Mouse (Mus musculus) T-helper 17 cell (primary cell): ENCODE measurements around the gene Ccdc3.
"Not testable (repeated sequence)": the region's sequence is repeated elsewhere in the genome, so short reads cannot be mapped to it uniquely, and the experiment has no call there.

Source experiments
- in situ Hi-C, 2 experiments: fragments of 300-600 bp; cut with MboI, MseI; formaldehyde crosslinking; loops; 1 replicate in 1 of 2; 2 replicates in 1 of 2; pipeline ENCODE4 v1.15.1; 2025; ENCODE audit warnings: high pct_unique_total_duplicates in 2 of 2

The Ccdc3 gene

GRCm38 (mm10) chr2:5137500-5138286, at the start of gene Ccdc3:
TSS of gene Ccdc3 (plus strand) at chr2:5137776.
- in situ Hi-C loops, result no loop called here

GRCm38 (mm10) chr2:5090385-5090784, 47.2 kb upstream of the Ccdc3 start:
- in situ Hi-C loops, result not testable (repeated sequence)

GRCm38 (mm10) chr2:5094876-5095275, 42.7 kb upstream of the Ccdc3 start:
- in situ Hi-C loops, result no loop called here

GRCm38 (mm10) chr2:5095316-5095715, 42.3 kb upstream of the Ccdc3 start:
- in situ Hi-C loops, result no loop called here

GRCm38 (mm10) chr2:5097786-5098445, 39.7 kb upstream of the Ccdc3 start:
- in situ Hi-C loops, result no loop called here

- in situ Hi-C loops, result no loop called here
Measured at GRCm38 (mm10) chr2:5099176-5099575, 38.4 kb upstream of the Ccdc3 start.

- in situ Hi-C loops, result no loop called here
Measured at GRCm38 (mm10) chr2:5101743-5102245, 35.8 kb upstream of the Ccdc3 start.

GRCm38 (mm10) chr2:5102891-5103290, 34.7 kb upstream of the Ccdc3 start:
- in situ Hi-C loops, result no loop called here

GRCm38 (mm10) chr2:5112785-5113291, 24.7 kb upstream of the Ccdc3 start:
- in situ Hi-C loops, result no loop called here

GRCm38 (mm10) chr2:5114386-5114785, 23.2 kb upstream of the Ccdc3 start:
- in situ Hi-C loops, result no loop called here

GRCm38 (mm10) chr2:5116856-5117532, 20.6 kb upstream of the Ccdc3 start:
- in situ Hi-C loops, result no loop called here

GRCm38 (mm10) chr2:5125506-5125905, 12.1 kb upstream of the Ccdc3 start:
- in situ Hi-C loops, result loop anchor here in 1 of 2 experiments (10.0 kb wide), 1 partner anchor 891 kb away; no protein-coding TSS in a partner anchor

- in situ Hi-C loops, result loop anchor here in 1 of 2 experiments (10.0 kb wide), 1 partner anchor 893 kb away; no protein-coding TSS in a partner anchor
Measured at GRCm38 (mm10) chr2:5127369-5127768, 10.2 kb upstream of the Ccdc3 start.

GRCm38 (mm10) chr2:5129099-5129498, 8.5 kb upstream of the Ccdc3 start:
- in situ Hi-C loops, result loop anchor here in 1 of 2 experiments (10.0 kb wide), 1 partner anchor 894 kb away; no protein-coding TSS in a partner anchor

- in situ Hi-C loops, result no loop called here
Measured at GRCm38 (mm10) chr2:5132046-5132445, 5.5 kb upstream of the Ccdc3 start.

GRCm38 (mm10) chr2:5134959-5135743, 2.4 kb upstream of the Ccdc3 start:
- in situ Hi-C loops, result no loop called here

- in situ Hi-C loops, result no loop called here
Measured at GRCm38 (mm10) chr2:5139961-5140360, 2.4 kb downstream of the Ccdc3 start.

GRCm38 (mm10) chr2:5144446-5144845, 6.9 kb downstream of the Ccdc3 start:
- in situ Hi-C loops, result no loop called here

- in situ Hi-C loops, result no loop called here
Measured at GRCm38 (mm10) chr2:5147907-5148306, 10.3 kb downstream of the Ccdc3 start.

- in situ Hi-C loops, result no loop called here
Measured at GRCm38 (mm10) chr2:5154711-5155110, 17.1 kb downstream of the Ccdc3 start.
